Mouse (Mus musculus): ENCODE measurements at regions not wholly inside any gene's neighbourhood (a gene's known extent, or its start where the extent isn't known, plus 50 kb on each side); places are given as distances from the start of the nearest gene placed in this dataset.
"Not testable (repeated sequence)": the region's sequence is repeated elsewhere in the genome, so short reads cannot be mapped to it uniquely, and the experiment has no call there.

GRCm38 (mm10) chr11:93655602-93656239 is 229.8 kb downstream of the Utp18 start:
- no peak for DNase-seq (ENCODE audit: low spot score in 2 of 2)
- intact Hi-C loops (cut with DNase I), result no loop called here

- intact Hi-C loops (cut with DNase I), result no loop called here
- no peak for DNase-seq (ENCODE audit: low spot score in 2 of 2)
These were observed 232.2 kb downstream of the Utp18 start for GRCm38 (mm10) chr11:93653401-93653800.

GRCm38 (mm10) chr11:93651966-93652365 is 233.6 kb downstream of the Utp18 start:
- DNase-seq (ENCODE audit: low spot score in 2 of 2); intact Hi-C loops (cut with DNase I): not testable (repeated sequence)

Measured in left cerebral cortex, postnatal 36 days (tissue).